Mouse (Mus musculus) T-helper 2 cell (primary cell): Measurements from ENCODE around the gene Gm1330.
"Not testable (repeated sequence)": the region's sequence is repeated elsewhere in the genome, so short reads cannot be mapped to it uniquely, and the experiment has no call there.

Source experiments
- in situ Hi-C: fragments of 300-600 bp; cut with MboI, MseI; formaldehyde crosslinking; loops from one replicate; pipeline ENCODE4 v1.15.1; 2025; ENCODE audit warnings: high pct_unique_total_duplicates

Gene Gm1330

GRCm38 (mm10) chr2:149003151-149003550, at the start of gene Gm1330:
Gm1330 (minus strand) TSS chr2:149003251.
- in situ Hi-C loops, result no loop called here

GRCm38 (mm10) chr2:149017137-149017536, 14.1 kb upstream of the Gm1330 start, which contains the start of gene Gm10750:
Gm10750 (minus strand) TSS chr2:149017237.
- in situ Hi-C loops, result not testable (repeated sequence)

- in situ Hi-C loops, result no loop called here
Measured at GRCm38 (mm10) chr2:149004826-149005225, 1.8 kb upstream of the Gm1330 start.

GRCm38 (mm10) chr2:148995133-148995532, 7.9 kb downstream of the Gm1330 start:
- in situ Hi-C loops, result no loop called here
